Mouse (Mus musculus) MEL (cell line): Measurements from ENCODE around the gene Gm3336. TPM values are rescaled to one million over a fixed set of nuclear protein-coding genes. Genes with fewer than 3 reads are reported as not detected.

ENCODE experiments used
- DNase-seq: peaks from one replicate; pipeline ENCODE4 v3.0.0; 2011; ENCODE audit warnings: low read depth, low spot score
- H3K27ac ChIP-seq: 2 replicates; pipeline ENCODE4 v1.5.1; 2012; ENCODE audit warnings: low read depth, mild to moderate bottlenecking, control low read depth, low read length, moderate library complexity; ENCODE audit not compliant: control insufficient read depth
- H3K27me3 ChIP-seq, 2 experiments: fragments of 150-350 bp in 1 of 2; sonication (generic) in 1 of 2; 2 replicates each; pipeline ENCODE4 v1.6.1; 2012; ENCODE audit warnings: low read length in 2 of 2, mild to moderate bottlenecking in 2 of 2, improper control_type of control experiment in 1 of 2, moderate library complexity in 1 of 2; ENCODE audit not compliant: insufficient read depth in 2 of 2, control insufficient read depth in 1 of 2
- H3K36me3 ChIP-seq, 2 experiments: 2 replicates each; pipeline ENCODE4 v1.6.1; 2012 to 2014; ENCODE audit warnings: low read length in 2 of 2, improper control_type of control experiment in 1 of 2, inconsistent platforms in 1 of 2, mild to moderate bottlenecking in 1 of 2; ENCODE audit not compliant: insufficient read depth in 2 of 2, control insufficient read depth in 1 of 2
- H3K4me1 ChIP-seq, 2 experiments: fragments of 150-350 bp in 1 of 2; sonication (generic) in 1 of 2; 2 replicates each; pipeline ENCODE4 v1.6.1; 2012; ENCODE audit warnings: low read length in 2 of 2, improper control_type of control experiment in 1 of 2, mild to moderate bottlenecking in 1 of 2; ENCODE audit not compliant: insufficient read depth in 2 of 2, control insufficient read depth in 1 of 2
- H3K4me3 ChIP-seq, 2 experiments: fragments of 150-350 bp in 1 of 2; sonication (generic) in 1 of 2; 2 replicates each; pipeline ENCODE4 v1.5.1; 2012; ENCODE audit warnings: low read depth in 2 of 2, low read length in 2 of 2, mild to moderate bottlenecking in 2 of 2, moderate library complexity in 2 of 2, control low read depth in 1 of 2, improper control_type of control experiment in 1 of 2; ENCODE audit not compliant: control insufficient read depth in 1 of 2, insufficient read depth in 1 of 2
- H3K79me2 ChIP-seq: 2 replicates; pipeline ENCODE4 v1.6.1; 2012; ENCODE audit warnings: mild to moderate bottlenecking, low read length, moderate library complexity; ENCODE audit not compliant: control insufficient read depth, poor library complexity, insufficient read depth
- H3K9ac ChIP-seq: 2 replicates; pipeline ENCODE4 v1.6.1; 2012; ENCODE audit warnings: low read depth, mild to moderate bottlenecking, control low read depth, low read length, moderate library complexity; ENCODE audit not compliant: control insufficient read depth, poor library complexity, severe bottlenecking
- H3K9me3 ChIP-seq: fragments of 150-350 bp; sonication (generic); replicated peaks from 2 replicates; pipeline ENCODE4 v1.6.1; 2012; ENCODE audit warnings: mild to moderate bottlenecking, low read length, improper control_type of control experiment, moderate library complexity; ENCODE audit not compliant: insufficient read depth
- BHLHE40 ChIP-seq: IDR thresholded peaks from 2 replicates; pipeline ENCODE4 v1.6.1; 2012; ENCODE audit warnings: low read depth, mild to moderate bottlenecking, inconsistent platforms, low read length, improper control_type of control experiment, borderline replicate concordance
- CTCF ChIP-seq, 3 experiments: IDR thresholded peaks in 2 of 3; conservative IDR thresholded peaks in 1 of 3; 2 replicates each; pipeline ENCODE4 v1.5.1; 2011 to 2012; ENCODE audit warnings: low read length in 3 of 3, low read depth in 2 of 3, mild to moderate bottlenecking in 2 of 3, improper control_type of control experiment in 1 of 3, inconsistent platforms in 1 of 3, mixed read lengths in 1 of 3, moderate library complexity in 1 of 3; ENCODE audit not compliant: control insufficient read depth in 1 of 3, insufficient read depth in 1 of 3, poor library complexity in 1 of 3, severe bottlenecking in 1 of 3
- E2F4 ChIP-seq: IDR thresholded peaks from 2 replicates; pipeline ENCODE4 v1.6.1; 2011; ENCODE audit warnings: low read depth, low read length, improper control_type of control experiment, borderline replicate concordance
- ELF1 ChIP-seq: IDR thresholded peaks from 2 replicates; pipeline ENCODE4 v1.6.1; 2014; ENCODE audit warnings: low read depth, mild to moderate bottlenecking, inconsistent platforms, low read length, improper control_type of control experiment, moderate library complexity
- ETS1 ChIP-seq: IDR thresholded peaks from 2 replicates; pipeline ENCODE4 v1.6.1; 2012; ENCODE audit warnings: low read depth, mild to moderate bottlenecking, inconsistent platforms, low read length, improper control_type of control experiment, moderate library complexity
- GABPA ChIP-seq: IDR thresholded peaks from 2 replicates; pipeline ENCODE4 v1.6.1; 2012; ENCODE audit warnings: low read depth, mild to moderate bottlenecking, inconsistent platforms, low read length, improper control_type of control experiment, moderate library complexity
- MAX ChIP-seq: IDR thresholded peaks from 2 replicates; pipeline ENCODE4 v1.6.1; 2011; ENCODE audit warnings: low read length, improper control_type of control experiment
- MEF2A ChIP-seq: IDR thresholded peaks from 2 replicates; pipeline ENCODE4 v1.6.1; 2014; ENCODE audit warnings: low read depth, mild to moderate bottlenecking, inconsistent platforms, low read length, improper control_type of control experiment; ENCODE audit not compliant: poor library complexity, insufficient replicate concordance, severe bottlenecking; ENCODE audit errors: extremely low read depth
- MYC ChIP-seq: IDR thresholded peaks from 2 replicates; pipeline ENCODE4 v1.6.1; 2011; ENCODE audit warnings: low read depth, mild to moderate bottlenecking, low read length, improper control_type of control experiment, moderate library complexity
- NRF1 ChIP-seq: IDR thresholded peaks from 2 replicates; pipeline ENCODE4 v1.6.1; 2014; ENCODE audit warnings: low read depth, mild to moderate bottlenecking, inconsistent platforms, low read length, improper control_type of control experiment, moderate library complexity; ENCODE audit not compliant: poor library complexity, insufficient read depth, severe bottlenecking
- POLR2A ChIP-seq, 2 experiments: IDR thresholded peaks; 2 replicates each; pipeline ENCODE4 v1.6.1; 2011 to 2012; ENCODE audit warnings: low read length in 2 of 2, mild to moderate bottlenecking in 2 of 2, control low read depth in 1 of 2, improper control_type of control experiment in 1 of 2, low read depth in 1 of 2, moderate library complexity in 1 of 2; ENCODE audit not compliant: control insufficient read depth in 1 of 2, insufficient read depth in 1 of 2, poor library complexity in 1 of 2
- POLR2AphosphoS2 ChIP-seq: IDR thresholded peaks from 2 replicates; pipeline ENCODE4 v1.6.1; 2011; ENCODE audit warnings: low read length, improper control_type of control experiment
- RCOR1 ChIP-seq: IDR thresholded peaks from 2 replicates; pipeline ENCODE4 v1.6.1; 2012; ENCODE audit warnings: low read depth, mild to moderate bottlenecking, inconsistent platforms, low read length, improper control_type of control experiment
- SMC3 ChIP-seq: IDR thresholded peaks from 2 replicates; pipeline ENCODE4 v1.6.1; 2011; ENCODE audit warnings: low read depth, low read length, improper control_type of control experiment
- TBP ChIP-seq: IDR thresholded peaks from 2 replicates; pipeline ENCODE4 v1.8.0; 2011; ENCODE audit warnings: low read depth, low read length, improper control_type of control experiment
- TCF12 ChIP-seq: IDR thresholded peaks from 2 replicates; pipeline ENCODE4 v1.6.1; 2014; ENCODE audit warnings: low read depth, mild to moderate bottlenecking, inconsistent platforms, low read length, improper control_type of control experiment, moderate library complexity
- USF2 ChIP-seq, 2 experiments: IDR thresholded peaks; 2 replicates each; pipeline ENCODE4 v1.6.1; 2011 to 2012; ENCODE audit warnings: improper control_type of control experiment in 2 of 2, low read length in 2 of 2, borderline replicate concordance in 1 of 2, inconsistent platforms in 1 of 2, low read depth in 1 of 2, mild to moderate bottlenecking in 1 of 2; ENCODE audit not compliant: insufficient read depth in 1 of 2
- ZKSCAN1 ChIP-seq: IDR thresholded peaks from 2 replicates; pipeline ENCODE4 v1.6.1; 2012; ENCODE audit warnings: low read depth, mild to moderate bottlenecking, inconsistent platforms, low read length, improper control_type of control experiment, moderate library complexity
- ZMIZ1 ChIP-seq: IDR thresholded peaks from 2 replicates; pipeline ENCODE4 v1.6.1; 2012; ENCODE audit warnings: low read depth, mild to moderate bottlenecking, inconsistent platforms, low read length, improper control_type of control experiment, moderate library complexity
- ZNF384 ChIP-seq: IDR thresholded peaks from 2 replicates; pipeline ENCODE4 v1.6.1; 2012; ENCODE audit warnings: low read depth, mild to moderate bottlenecking, inconsistent platforms, low read length, improper control_type of control experiment
- polyA plus RNA-seq, 2 experiments: library from polyadenylated mRNA; stranded (reverse) in 1 of 2; unstranded in 1 of 2; fragments of >175 nt in 1 of 2; fragments of >200 nt in 1 of 2; gene quantifications; 2 replicates each; pipeline versions ENCODE4 v1.2.1 to v1.2.4; 2012; ENCODE audit warnings: low replicate concordance in 2 of 2, low read depth in 1 of 2; ENCODE audit not compliant: insufficient read length in 2 of 2, insufficient read depth in 1 of 2, missing spikeins in 1 of 2
- total RNA-seq: library from RNA; depleted of rRNA; stranded (reverse); fragments of 300-350 nt; gene quantifications from 2 replicates; pipeline ENCODE4 v1.2.3, GENCODE M21; 2012

Gm3336 gene
- total and polyA plus RNA-seq, 3 experiments = 0.19 to 0.72 TPM; not detected in 1

GRCm38 (mm10) chr8:70715086-70715485 is 3.3 kb upstream of the Gm3336 start:
- Histone ChIP-seq H3K79me2 (no peaks in the 10 kb centered on the region), H3K9ac (no peak overlapping the region), H3K36me3 (no peaks in the 10 kb centered on the region), H3K4me1 (no peaks in the 10 kb centered on the region), H3K4me3 (no peak overlapping the region), H3K27ac (no peak overlapping the region), H3K9me3 (no peaks in the 10 kb centered on the region), H3K27me3 (no peaks in the 10 kb centered on the region)
- TF ChIP-seq ZMIZ1 = no peak
- no peak for TF ChIP-seq NRF1
- no peak for TF ChIP-seq RCOR1
- no peak for TF ChIP-seq GABPA
- no peak for TF ChIP-seq ELF1
- TF ChIP-seq TCF12 = no peak
- TF ChIP-seq POLR2A (IDR thresholded peaks at IDR 0.05; ENCODE audit: control insufficient read depth in 1 of 2, insufficient read depth in 1 of 2, low read depth in 1 of 2, low read length in 2 of 2, poor library complexity in 1 of 2) = no peak
- TF ChIP-seq SMC3 = no peak
- no peak for TF ChIP-seq TBP
- TF ChIP-seq USF2 (IDR thresholded peaks at IDR 0.05; ENCODE audit: borderline replicate concordance in 1 of 2, insufficient read depth in 1 of 2, low read depth in 1 of 2, low read length in 2 of 2) = no peak
- no peak for TF ChIP-seq MAX
- TF ChIP-seq BHLHE40 = no peak
- TF ChIP-seq ZNF384 = no peak
- TF ChIP-seq MYC = no peak
- no peak for TF ChIP-seq ZKSCAN1
- no peak for TF ChIP-seq MEF2A
- TF ChIP-seq POLR2AphosphoS2 = no peak
- no peak for TF ChIP-seq ETS1
- no peak for TF ChIP-seq CTCF (IDR thresholded peaks at IDR 0.05 in 2 of 3, conservative IDR thresholded peaks at IDR 0.05 in 1 of 3; ENCODE audit: control insufficient read depth in 1 of 3, insufficient read depth in 1 of 3, low read depth in 2 of 3, low read length in 3 of 3, poor library complexity in 1 of 3, severe bottlenecking in 1 of 3)
- DNase-seq = no peak

DNA sequence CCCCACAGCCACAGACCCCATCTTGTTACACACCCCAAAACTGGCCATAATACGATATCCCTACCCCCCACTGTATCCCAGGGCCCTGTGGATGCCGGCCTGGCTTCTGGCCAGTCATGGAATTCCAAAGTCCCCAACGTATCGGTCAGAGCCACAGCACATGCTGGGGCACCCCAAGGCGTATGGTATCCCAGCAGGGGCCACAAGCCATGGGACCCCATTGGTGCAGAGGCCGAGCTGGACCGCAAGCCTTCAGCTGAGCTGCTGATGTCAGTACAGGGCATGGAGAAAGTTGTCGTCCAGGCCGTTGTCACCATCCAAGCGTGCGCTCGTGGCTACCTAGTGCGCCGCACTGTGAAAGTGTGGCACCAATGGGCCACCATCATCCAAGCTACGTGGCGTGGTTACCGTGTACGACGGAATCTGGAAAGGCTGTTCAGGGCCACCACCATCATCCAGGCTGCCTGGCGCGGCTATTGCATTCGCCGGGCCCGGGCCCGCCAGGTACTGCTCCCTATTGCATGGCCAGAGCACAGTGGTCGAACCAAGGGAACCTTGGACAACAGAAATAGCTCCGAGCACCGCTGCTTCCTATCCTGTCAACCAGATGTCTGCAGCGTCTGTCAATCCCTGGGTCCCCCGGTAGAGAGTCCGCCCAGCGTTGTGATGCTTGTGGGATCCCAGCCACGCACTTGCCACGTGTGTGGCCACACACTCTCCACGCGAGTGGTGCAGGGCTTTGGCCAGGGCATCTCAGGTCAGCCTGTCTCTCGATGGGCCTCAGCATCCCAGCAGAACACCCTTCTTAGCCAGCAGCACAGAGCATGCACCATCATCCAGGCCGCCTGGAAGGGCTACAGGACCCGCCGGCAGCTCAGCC is 1.6 kb upstream of the Gm3336 start:
- Histone ChIP-seq H3K27ac (no peak overlapping the region), H3K27me3 (no peaks in the 10 kb centered on the region), H3K36me3 (no peaks in the 10 kb centered on the region), H3K79me2 (no peaks in the 10 kb centered on the region), H3K9ac (no peak overlapping the region), H3K4me3 (no peak overlapping the region), H3K9me3 (no peaks in the 10 kb centered on the region), H3K4me1 (no peaks in the 10 kb centered on the region)
- no peak for TF ChIP-seq TBP
- TF ChIP-seq CTCF (IDR thresholded peaks at IDR 0.05 in 2 of 3, conservative IDR thresholded peaks at IDR 0.05 in 1 of 3; ENCODE audit: control insufficient read depth in 1 of 3, insufficient read depth in 1 of 3, low read depth in 2 of 3, low read length in 3 of 3, poor library complexity in 1 of 3, severe bottlenecking in 1 of 3) = no peak
- no peak for TF ChIP-seq POLR2A (IDR thresholded peaks at IDR 0.05; ENCODE audit: control insufficient read depth in 1 of 2, insufficient read depth in 1 of 2, low read depth in 1 of 2, low read length in 2 of 2, poor library complexity in 1 of 2)
- no peak for TF ChIP-seq E2F4
- no peak for DNase-seq
